Mouse (Mus musculus) macrophage (primary cell): Measurements from ENCODE around the gene Scgn. TPM values are rescaled to one million over a fixed set of nuclear protein-coding genes. Genes with fewer than 3 reads are reported as not detected.

Source experiments
- H3K27ac ChIP-seq: fragments of 350-480 bp; formaldehyde crosslinking; 2 replicates; pipeline ENCODE4 v1.9.0; 2021
- H3K36me3 ChIP-seq: fragments of 350-480 bp; formaldehyde crosslinking; 2 replicates; pipeline ENCODE4 v1.9.0; 2021; ENCODE audit errors: inconsistent target
- H3K4me3 ChIP-seq: fragments of 350-480 bp; formaldehyde crosslinking; 2 replicates; pipeline ENCODE4 v1.9.0; 2021; ENCODE audit errors: inconsistent target
- H3K79me2 ChIP-seq: fragments of 350-480 bp; formaldehyde crosslinking; 2 replicates; pipeline ENCODE4 v1.9.0; 2021; ENCODE audit errors: inconsistent target
- WGBS: methylation state at CpG from one replicate; pipeline ENCODE4 v1.1.7; 2026; ENCODE audit warnings: inconsistent platforms; ENCODE audit not compliant: missing documents; 5-methylcytosine and 5-hydroxymethylcytosine counted together
- polyA plus RNA-seq: library from polyadenylated mRNA; stranded (reverse); fragments of 250-400 nt; gene quantifications from 3 replicates; pipeline ENCODE4 v1.2.4, GENCODE M21; 2018; ENCODE audit warnings: inconsistent platforms

The Scgn gene
- polyA plus RNA-seq, 1 experiment from 2014 or later, result not detected

DNA sequence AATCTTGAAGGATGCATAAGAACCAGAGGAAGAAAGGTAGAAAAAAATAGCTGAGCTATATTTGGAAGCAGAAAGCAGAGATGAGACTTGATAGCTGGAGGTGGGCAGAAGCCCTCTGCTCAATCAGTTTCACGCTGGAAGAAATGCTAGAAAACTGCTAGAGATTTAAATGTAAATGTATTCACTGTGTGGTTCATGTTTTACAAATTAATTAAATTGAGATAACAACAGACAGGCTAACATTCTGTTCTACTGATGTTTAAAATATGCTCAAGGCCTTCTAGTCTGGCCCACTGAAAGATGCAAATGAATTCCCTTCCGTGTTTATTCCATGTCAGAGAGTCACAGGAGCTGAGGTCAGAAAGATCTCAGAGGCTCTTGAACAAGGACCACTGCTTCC lies 19.1 kb downstream of the Scgn start:
- no peaks in the 10 kb centered on the region for H3K36me3 ChIP-seq
- H3K4me3 ChIP-seq, result no peak overlapping the region
- WGBS, result 77% methylated on average over 2 of the region's 2 CpGs
- no peaks in the 10 kb centered on the region for H3K79me2 ChIP-seq
- H3K27ac ChIP-seq, result no peak overlapping the region

DNA sequence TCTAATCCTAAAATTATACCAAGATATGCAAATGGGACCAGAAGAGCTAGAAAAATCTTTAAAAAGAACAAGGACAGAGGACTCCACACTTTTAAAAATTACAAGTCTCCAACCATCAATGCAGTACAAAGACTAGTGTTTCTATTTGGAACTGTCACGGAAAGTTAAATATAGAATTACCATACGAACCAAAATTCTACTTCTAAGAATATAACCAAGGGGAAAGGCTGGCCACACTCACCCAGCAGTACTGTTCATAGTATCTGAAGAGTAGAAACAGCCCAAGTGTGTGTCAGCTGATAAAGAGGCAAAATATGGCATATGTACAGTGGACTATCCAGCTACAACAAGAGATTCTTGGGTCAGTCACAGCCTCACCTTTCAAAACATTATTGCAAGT lies 26.1 kb downstream of the Scgn start:
- no peaks in the 10 kb centered on the region for H3K79me2 ChIP-seq
- WGBS, result 58% methylated on average over 2 of the region's 2 CpGs
- no peak overlapping the region for H3K27ac ChIP-seq
- H3K36me3 ChIP-seq, result no peaks in the 10 kb centered on the region
- no peak overlapping the region for H3K4me3 ChIP-seq

DNA sequence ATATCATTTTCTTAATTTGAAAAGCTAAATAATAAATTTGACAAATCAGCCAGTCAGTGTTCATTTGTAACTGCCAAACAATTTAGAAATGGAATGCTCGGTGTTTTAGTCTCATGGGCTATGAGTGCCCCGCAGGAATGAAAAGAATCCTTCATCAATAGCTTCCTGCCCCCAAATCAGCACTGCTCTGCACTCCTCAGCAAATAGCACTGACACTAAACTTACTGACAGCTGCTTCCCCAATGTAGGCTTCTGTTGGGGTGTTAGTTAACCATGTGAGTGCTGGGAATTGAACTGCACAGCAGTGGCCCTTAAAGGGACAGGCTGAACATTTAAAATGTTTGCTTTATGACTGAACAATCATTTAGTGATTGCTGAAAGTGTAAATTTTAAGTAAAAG lies 31.2 kb downstream of the Scgn start:
- no peak overlapping the region for H3K4me3 ChIP-seq
- no peaks in the 10 kb centered on the region for H3K36me3 ChIP-seq
- 72% methylated on average over 2 of the region's 2 CpGs for WGBS
- no peaks in the 10 kb centered on the region for H3K79me2 ChIP-seq
- H3K27ac ChIP-seq, result no peak overlapping the region

DNA sequence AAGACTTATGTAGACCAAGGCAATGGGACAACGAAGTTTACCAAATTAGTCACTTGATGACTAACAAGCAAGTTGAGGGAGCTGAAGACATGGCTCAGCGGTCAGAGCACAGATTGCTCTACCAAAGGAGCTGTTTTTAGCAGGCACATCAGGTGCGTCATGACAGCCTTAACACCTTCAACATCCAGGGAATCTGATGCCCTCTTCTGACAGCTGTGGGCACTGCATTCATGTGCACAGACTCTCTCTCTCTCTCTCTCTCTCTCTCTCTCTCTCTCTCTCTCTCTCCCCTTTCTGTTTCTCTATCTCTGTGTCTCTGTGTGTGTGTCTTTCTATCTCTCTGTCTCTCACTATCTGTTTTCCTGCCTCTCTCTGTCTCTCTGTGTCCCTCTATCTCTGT lies 40.1 kb downstream of the Scgn start:
- H3K27ac ChIP-seq, result no peak overlapping the region
- H3K4me3 ChIP-seq, result no peak overlapping the region
- WGBS, result 51% methylated on average over 3 of the region's 3 CpGs
- H3K36me3 ChIP-seq, result no peaks in the 10 kb centered on the region
- H3K79me2 ChIP-seq, result no peaks in the 10 kb centered on the region

DNA sequence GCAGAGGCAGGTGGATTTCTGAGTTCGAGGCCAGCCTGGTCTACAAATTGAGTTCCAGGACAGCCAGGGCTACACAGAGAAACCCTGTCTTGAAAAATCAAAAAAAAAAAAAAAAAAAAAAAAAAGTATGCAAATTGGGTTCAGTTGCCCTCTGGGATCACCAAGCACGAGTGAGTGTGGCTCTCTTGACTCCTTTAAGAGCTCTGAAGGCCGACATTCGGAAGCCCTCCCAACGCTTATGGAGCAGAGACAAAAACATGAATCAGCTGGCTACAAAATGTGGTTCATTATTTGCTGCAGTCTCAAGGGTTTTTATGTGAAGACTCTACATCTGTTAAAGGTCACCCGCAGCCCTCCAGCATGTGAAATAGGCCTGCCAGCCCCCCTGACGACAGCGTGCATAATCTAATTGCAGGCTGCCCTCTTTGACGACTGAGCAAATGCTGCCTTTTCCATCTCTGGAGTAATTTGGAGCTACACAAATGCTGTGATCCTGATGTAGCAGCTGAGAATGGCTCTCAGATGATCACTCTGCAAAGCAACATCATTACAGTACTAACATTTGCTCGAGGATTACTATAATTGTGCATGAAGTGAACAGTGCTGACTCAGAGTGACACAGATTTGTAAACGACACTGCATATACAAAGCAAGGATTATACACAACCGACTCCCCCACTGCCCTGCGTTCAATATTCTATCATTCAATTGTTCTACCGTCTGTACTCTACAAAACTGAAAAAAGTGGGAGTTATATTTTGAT lies 41.3 kb downstream of the Scgn start:
- H3K79me2 ChIP-seq, result no peaks in the 10 kb centered on the region
- 85% methylated on average over 13 of the region's 14 CpGs for WGBS
- H3K36me3 ChIP-seq, result no peaks in the 10 kb centered on the region
- no peak overlapping the region for H3K27ac ChIP-seq
- H3K4me3 ChIP-seq, result no peak overlapping the region

DNA sequence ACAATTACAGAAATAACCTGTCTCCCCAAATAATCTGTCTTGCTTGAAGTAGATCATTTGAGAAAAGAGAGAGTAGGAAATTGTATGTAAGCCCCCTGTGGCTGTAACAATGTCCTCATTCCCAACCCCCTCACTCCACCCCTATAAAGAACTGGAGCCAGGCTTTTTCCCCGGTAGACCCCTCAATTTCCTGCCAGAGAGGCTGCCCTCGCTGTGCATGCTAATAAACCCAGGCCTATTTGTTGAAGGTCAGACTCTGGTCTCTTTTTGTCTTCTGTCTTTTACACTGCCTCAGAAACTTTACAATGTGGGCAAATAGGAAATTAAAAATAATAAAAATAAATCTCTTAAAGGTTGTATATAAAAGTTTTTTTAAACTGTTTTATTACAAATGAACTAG lies 44.8 kb downstream of the Scgn start:
- H3K4me3 ChIP-seq, result no peak overlapping the region
- no peak overlapping the region for H3K27ac ChIP-seq
- WGBS, result 84% methylated on average over 2 of the region's 2 CpGs
- no peaks in the 10 kb centered on the region for H3K79me2 ChIP-seq
- H3K36me3 ChIP-seq, result no peaks in the 10 kb centered on the region

DNA sequence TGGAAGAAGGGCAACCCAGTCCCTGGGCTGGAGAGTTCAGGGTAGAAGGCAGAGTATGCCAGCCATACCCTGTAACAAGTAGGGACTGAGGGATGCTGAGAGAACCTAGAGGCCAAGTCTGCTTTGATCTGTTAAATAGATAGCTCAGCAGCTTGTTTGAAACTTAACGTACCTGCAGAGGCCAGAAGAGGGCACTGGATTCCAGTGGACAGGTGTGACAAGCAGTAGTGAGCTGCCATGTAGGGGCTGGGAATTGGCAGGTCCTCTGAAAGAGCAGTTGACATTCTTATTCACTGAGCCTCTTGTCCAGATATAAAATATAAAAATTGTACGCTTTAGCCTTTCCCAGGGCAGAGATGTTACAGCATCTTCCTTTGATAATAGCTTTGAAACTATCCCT lies 48.2 kb downstream of the Scgn start:
- H3K27ac ChIP-seq, result no peak overlapping the region
- H3K79me2 ChIP-seq, result no peaks in the 10 kb centered on the region
- no peak overlapping the region for H3K4me3 ChIP-seq
- WGBS, result 91% methylated on average over 2 of the region's 2 CpGs
- H3K36me3 ChIP-seq, result no peaks in the 10 kb centered on the region

DNA sequence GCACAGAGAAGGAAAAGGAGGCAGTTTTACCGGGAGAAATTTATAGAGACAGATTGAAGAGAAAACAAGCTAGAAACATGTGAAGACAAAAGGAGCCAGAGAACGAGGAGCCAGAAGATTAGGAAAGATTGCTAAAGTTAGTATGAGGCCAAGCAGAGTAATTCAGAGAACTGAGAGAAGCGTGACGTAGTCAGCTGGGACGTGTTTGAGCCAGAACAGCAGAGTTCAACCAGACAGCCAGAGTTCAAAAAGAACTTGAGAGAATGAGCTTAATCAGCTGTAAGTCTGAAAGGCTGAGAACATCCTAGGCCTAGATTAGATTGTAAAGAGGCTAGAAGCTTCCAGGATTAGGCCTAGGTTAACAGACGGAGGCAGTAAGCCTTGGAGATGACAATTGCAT lies 50.7 kb downstream of the Scgn start:
- WGBS, result 85% methylated on average over 6 of the region's 6 CpGs
- no peak overlapping the region for H3K4me3 ChIP-seq
- H3K79me2 ChIP-seq, result no peaks in the 10 kb centered on the region
- no peaks in the 10 kb centered on the region for H3K36me3 ChIP-seq
- H3K27ac ChIP-seq, result no peak overlapping the region

DNA sequence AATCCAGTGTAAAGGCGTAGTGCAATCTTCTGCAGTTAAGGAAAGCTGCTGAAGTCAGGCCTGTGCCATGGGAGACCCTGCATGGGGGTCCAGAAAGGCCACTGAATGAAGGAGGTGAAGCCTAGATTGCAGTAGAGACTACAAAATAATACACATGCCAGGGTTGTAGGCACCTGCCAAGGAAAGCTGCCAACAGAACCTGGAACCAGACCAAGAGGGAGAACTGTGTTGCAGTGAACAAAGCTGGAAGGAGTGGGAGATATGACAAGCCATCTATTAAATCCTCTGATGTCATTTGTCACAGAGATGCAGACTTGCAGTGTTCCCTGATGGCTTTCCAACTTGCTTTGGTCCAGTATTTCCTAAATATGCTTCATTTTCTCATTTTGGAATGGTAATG lies 52.3 kb downstream of the Scgn start:
- H3K79me2 ChIP-seq, result no peaks in the 10 kb centered on the region
- no peaks in the 10 kb centered on the region for H3K36me3 ChIP-seq
- H3K27ac ChIP-seq, result no peak overlapping the region
- H3K4me3 ChIP-seq, result no peak overlapping the region
- WGBS, result 71% methylated on average over 1 of the region's 1 CpGs

DNA sequence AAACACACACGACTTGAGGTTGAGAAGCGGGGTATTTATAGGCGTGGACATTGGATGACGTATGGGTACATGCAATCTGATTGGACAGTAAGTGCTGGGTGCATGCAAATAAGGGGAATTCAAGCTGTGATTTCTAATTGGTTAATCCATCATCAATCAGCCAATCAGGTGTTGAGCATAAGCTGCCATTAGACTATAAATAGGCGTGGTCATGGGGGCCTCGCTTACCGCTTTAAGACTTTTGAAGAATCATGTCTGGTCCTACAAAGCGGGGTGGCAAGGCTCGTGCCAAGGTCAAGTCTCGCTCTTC lies 56.8 kb downstream of the Scgn start, which contains the start of gene Hist1h2aa:
Gene Hist1h2aa (plus strand): TSS at position 252 of the 310 bp plus-strand sequence.
- H3K27ac ChIP-seq, result no peak within 1 kb of the TSS
- no peaks in the 10 kb centered on the region for H3K79me2 ChIP-seq
- WGBS, result 95% methylated on average over 10 of the region's 10 CpGs
- no peaks in the 10 kb centered on the region for H3K36me3 ChIP-seq
- no peak within 1 kb of the TSS for H3K4me3 ChIP-seq

DNA sequence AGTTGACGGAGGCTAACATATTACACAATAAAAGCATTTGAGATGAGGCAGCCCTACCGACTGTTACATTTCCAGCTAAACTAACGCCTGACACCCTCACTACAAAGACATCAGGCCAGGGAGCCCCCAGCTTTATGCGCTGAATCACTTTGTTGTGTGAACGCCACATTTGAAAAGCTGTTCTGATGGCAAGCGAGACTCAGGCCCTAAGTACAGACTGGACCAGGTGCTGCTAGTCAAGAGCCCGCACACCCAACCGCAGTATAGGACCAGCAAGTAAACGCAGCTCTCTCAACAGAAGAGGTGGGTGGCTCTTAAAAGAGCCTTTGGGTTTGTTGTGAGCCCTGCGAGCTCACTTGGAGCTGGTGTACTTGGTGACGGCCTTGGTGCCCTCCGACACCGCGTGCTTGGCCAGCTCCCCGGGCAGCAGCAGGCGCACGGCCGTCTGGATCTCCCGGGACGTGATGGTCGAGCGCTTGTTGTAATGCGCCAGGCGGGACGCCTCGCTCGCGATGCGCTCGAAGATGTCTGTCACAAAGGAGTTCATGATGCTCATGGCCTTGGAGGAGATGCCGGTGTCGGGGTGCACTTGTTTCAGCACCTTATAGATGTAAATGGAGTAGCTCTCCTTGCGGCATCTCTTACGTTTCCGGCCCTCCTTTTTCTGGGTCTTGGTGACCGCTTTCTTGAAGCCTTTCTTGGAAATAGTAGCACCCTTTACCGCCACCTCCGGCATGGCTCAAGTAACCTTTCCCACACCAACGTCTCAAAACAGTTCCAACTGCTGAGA lies 57.4 kb downstream of the Scgn start, which contains the start of gene Hist1h2ba:
Gene Hist1h2ba (minus strand): TSS at position 736 of the 790 bp plus-strand sequence.
- no peaks in the 10 kb centered on the region for H3K36me3 ChIP-seq
- no peak within 1 kb of the TSS for H3K27ac ChIP-seq
- WGBS, result 95% methylated on average over 14 of the region's 39 CpGs
- H3K79me2 ChIP-seq, result no peaks in the 10 kb centered on the region
- H3K4me3 ChIP-seq, result no peak within 1 kb of the TSS

DNA sequence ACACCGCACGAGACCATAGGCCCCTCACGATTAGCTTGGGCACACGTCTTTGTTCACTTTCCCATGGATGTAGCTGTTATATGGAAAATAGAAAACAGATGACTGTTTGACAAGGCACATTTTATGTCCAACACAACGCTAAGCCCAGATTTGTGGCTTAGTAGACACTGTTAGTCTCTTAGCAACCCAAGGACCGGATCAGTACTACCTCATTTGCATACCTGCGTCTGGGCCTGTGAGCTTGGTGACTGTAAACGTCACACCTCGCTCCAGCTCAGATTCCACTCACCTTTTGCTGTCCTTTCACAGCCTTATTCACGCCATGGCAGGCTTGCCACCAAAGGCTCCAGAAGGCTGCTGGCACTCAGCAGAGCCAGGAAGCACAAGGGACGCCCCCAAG lies 60.1 kb downstream of the Scgn start:
- Histone ChIP-seq H3K36me3 (no peaks in the 10 kb centered on the region), H3K79me2 (no peaks in the 10 kb centered on the region), H3K27ac (no peak overlapping the region), H3K4me3 (no peak overlapping the region)
- 88% methylated on average over 11 of the region's 11 CpGs for WGBS

DNA sequence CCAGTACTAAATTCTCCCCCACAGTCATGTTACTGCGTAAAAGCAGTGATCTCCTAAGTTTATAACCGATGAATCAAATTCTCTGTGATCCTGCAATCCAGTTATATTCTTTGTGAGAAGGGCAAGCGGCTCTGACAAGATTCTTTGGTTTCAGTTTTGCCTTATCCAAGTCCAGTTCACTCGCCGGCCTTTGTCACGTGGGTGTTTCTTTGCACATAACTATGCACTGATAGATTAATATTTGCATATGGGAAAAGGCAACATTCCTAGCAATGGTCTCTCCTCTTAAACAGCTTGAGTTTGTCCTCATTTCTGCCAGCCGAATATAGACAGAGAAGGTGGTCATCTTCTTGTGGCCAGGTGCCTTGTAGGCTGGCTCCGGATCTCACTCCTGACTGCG lies 60.6 kb downstream of the Scgn start:
- Histone ChIP-seq H3K36me3 (no peaks in the 10 kb centered on the region), H3K27ac (no peak overlapping the region), H3K4me3 (no peak overlapping the region), H3K79me2 (no peaks in the 10 kb centered on the region)
- 90% methylated on average over 9 of the region's 9 CpGs for WGBS

DNA sequence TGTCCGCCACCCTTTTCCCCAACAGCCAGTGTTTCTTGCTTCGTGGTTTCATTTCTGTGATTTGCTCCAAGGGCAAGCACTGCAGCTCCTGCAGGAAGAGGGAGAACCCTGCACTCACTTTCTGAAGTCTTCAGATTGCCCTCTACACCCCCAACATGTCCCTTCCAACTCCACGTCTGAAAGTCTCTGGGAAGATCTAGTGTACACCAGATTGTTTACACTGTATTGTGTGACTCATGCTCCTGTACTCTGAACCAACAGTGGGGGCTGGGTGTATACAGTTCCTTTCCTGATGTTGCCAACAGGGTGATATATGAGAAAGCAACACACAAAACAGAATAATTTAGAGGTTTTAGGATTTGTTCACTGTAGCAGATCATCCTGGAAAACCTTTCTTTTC lies 62.4 kb downstream of the Scgn start:
- WGBS, result 64% methylated on average over 3 of the region's 3 CpGs
- H3K79me2 ChIP-seq, result no peaks in the 10 kb centered on the region
- H3K27ac ChIP-seq, result no peak overlapping the region
- no peaks in the 10 kb centered on the region for H3K36me3 ChIP-seq
- H3K4me3 ChIP-seq, result no peak overlapping the region

DNA sequence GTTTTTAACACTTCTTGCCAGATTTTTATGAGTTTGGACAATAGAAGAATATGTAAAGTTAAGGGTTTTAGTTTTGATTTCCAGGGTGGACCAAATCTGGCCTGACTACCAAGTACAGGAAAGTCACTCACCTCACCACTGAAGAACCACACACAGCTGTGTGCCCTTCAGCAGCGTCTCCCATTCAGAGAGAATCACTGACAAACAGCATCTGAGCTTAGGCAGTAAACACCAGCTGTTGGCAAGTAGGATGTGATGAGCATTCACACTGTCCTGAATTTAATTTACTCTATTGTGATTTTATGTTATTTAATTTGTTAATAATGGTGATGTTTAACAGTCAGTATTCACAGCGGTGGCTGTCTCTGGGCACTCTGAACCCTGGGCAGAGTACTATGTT lies 65.2 kb downstream of the Scgn start:
- Histone ChIP-seq H3K36me3 (no peaks in the 10 kb centered on the region), H3K79me2 (no peaks in the 10 kb centered on the region), H3K27ac (no peak overlapping the region), H3K4me3 (no peak overlapping the region)
- WGBS, result 92% methylated on average over 2 of the region's 2 CpGs
